Mouse (Mus musculus): ENCODE data around the gene Th. TPM values are rescaled to one million over a fixed set of nuclear protein-coding genes. Genes with fewer than 3 reads are reported as not detected.

Th gene
- polyA plus RNA-seq (2012; rRNA removed): not detected in 2 replicates

DNA sequence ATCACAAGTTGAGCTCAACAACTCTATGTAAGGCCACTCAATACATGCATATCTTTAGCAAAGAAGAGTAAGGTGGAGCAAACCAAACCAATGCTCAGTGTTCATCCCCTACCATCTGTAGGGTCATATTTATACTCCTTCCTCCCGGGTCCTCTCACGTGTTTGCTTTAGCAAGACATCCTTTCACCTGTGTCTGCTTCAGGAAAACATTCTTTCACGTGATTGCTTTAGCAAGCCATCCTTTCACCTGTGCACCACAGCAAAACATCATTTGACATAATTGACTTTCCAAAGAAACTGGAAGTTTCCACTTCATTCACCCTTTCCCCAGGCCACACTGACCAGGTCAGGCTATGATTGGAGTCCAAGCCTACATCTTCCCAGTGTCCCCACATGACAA lies at the start of gene Th:
Gene Th, minus strand, starts transcription at position 101 of the 400 bp plus-strand sequence.
- no peak for DNase-seq (ENCODE audit: low read depth in 1 of 2, low spot score in 2 of 2)
- no peak within 1 kb of the TSS for H3K4me3 ChIP-seq (ENCODE audit: extremely low read depth, insufficient read depth, insufficient read length)
- H3K36me3 ChIP-seq (ENCODE audit: control insufficient read depth, insufficient read depth, low read length): no peaks in the 10 kb centered on the region
- no peaks in the 10 kb centered on the region for H3K4me1 ChIP-seq (ENCODE audit: control insufficient read depth, insufficient read depth, insufficient read length)
- TF ChIP-seq CTCF (IDR thresholded peaks at IDR 0.05; ENCODE audit: extremely low read depth, insufficient read depth, insufficient read length, insufficient replicate concordance) (no peak), POLR2A (IDR thresholded peaks at IDR 0.05; ENCODE audit: low read depth, low read length) (no peak)
- WGBS: 78% methylated on average over 3 of the region's 3 CpGs
- H3K27me3 ChIP-seq (ENCODE audit: control insufficient read depth, insufficient read depth, low read length): no peaks in the 10 kb centered on the region
- no peak within 1 kb of the TSS for H3K27ac ChIP-seq (ENCODE audit: insufficient read depth, low read length)

DNA sequence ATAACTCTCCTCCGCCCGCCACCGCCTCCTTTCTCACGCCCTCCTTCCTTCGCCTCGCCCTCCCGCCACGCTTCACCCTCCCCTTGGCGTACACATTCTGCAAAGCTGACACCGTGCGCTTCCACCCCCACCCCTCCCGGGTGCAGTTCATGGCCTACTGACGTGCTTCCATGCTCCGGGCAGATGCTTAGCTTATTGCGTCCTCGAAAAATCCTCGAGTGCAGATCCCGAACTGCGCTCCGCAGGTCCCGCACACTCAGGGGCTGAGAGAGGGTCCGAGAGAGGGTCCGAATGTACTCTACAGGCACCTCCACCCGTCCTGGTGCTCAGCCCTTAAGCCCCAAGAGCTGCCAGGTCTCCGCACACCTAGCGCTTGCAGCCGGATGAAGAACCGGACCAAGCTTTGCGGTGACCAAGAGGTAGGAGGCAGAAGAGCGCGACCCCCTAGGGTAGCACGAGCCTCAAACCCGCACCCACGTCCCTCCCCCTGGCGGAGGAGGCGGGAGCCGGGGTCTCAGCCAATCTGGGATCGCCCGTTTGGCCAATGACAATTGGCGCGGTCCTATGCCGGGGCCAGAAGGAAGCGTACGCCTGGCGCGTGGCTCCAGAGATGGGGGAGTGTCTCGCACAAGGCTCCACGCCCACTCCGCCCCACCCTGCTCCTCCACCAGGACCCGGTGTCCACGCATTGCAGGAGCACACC lies 38.0 kb upstream of the Th start, which contains the start of gene Ascl2:
Gene Ascl2, minus strand, starts transcription at position 456 of the 703 bp plus-strand sequence.
- Histone ChIP-seq H3K27ac (ENCODE audit: insufficient read depth, low read length) (no peak within 1 kb of the TSS), H3K36me3 (ENCODE audit: control insufficient read depth, insufficient read depth, low read length) (no peaks in the 10 kb centered on the region), H3K4me1 (ENCODE audit: control insufficient read depth, insufficient read depth, insufficient read length) (peaks cover 9% of the 10 kb centered on the region), H3K27me3 (ENCODE audit: control insufficient read depth, insufficient read depth, low read length) (peaks cover 15% of the 10 kb centered on the region), H3K4me3 (ENCODE audit: extremely low read depth, insufficient read depth, insufficient read length) (peak within 1 kb of the TSS; percentile 12; the same call in 1 of the 2 replicates)
- no peak for TF ChIP-seq POLR2A (IDR thresholded peaks at IDR 0.05; ENCODE audit: low read depth, low read length)
- TF ChIP-seq CTCF (IDR thresholded peaks at IDR 0.05; ENCODE audit: extremely low read depth, insufficient read depth, insufficient read length, insufficient replicate concordance): no peak
- WGBS: 5% methylated on average over 50 of the region's 51 CpGs
- DNase-seq (ENCODE audit: low read depth in 1 of 2, low spot score in 2 of 2): no peak

DNA sequence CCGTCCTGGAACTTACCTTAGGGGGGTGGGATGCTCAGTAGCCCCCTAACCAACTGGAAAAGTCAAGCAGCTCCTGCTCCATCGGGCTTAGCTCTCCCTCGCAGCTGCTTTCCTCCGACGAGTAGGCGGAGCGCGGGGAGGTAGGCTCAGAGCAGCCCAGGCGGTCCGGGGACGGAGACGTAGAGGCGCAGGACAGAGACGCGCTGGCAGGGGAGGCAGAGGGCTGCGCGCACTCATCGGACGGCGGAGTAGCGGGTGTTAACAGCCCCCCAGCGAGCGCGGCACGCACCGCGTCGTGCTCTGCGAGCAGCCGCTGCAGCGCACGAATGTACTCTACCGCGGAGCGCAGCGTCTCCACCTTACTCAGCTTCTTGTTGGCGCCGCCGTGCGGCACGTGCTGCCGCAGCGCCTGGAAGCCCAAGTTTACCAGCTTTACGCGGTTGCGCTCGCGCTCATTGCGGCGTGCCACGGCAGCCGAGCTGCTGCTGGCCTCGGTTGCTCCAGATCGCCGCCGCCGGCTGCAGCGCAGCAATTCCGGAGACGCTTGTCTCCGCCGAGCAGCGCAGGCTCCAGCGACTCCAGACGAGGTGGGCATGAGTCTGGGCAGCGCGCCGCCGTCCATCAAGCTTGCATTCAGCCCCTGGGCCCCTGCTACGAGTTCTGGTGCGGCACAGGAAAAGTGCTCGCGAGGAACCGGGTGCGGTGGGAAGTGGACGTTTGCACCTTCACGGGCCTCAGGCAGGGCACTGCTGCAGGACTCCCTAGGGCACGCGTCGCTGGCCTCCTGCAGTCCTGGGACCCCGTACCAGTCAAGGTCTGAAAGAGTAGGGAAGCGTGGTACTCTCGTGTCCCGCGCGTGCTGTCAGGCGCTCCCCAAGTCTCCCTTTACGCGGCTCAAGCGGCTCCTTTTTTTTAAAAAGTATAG lies 37.2 kb upstream of the Th start:
- no peaks in the 10 kb centered on the region for H3K36me3 ChIP-seq (ENCODE audit: control insufficient read depth, insufficient read depth, low read length)
- H3K4me3 ChIP-seq (ENCODE audit: extremely low read depth, insufficient read depth, insufficient read length): peak overlapping the region; percentile 12; the same call in 1 of the 2 replicates
- 1% methylated on average over 90 of the region's 90 CpGs for WGBS
- no peak overlapping the region for H3K27ac ChIP-seq (ENCODE audit: insufficient read depth, low read length)
- no peak for DNase-seq (ENCODE audit: low read depth in 1 of 2, low spot score in 2 of 2)
- H3K4me1 ChIP-seq (ENCODE audit: control insufficient read depth, insufficient read depth, insufficient read length): peaks cover 9% of the 10 kb centered on the region
- TF ChIP-seq CTCF (IDR thresholded peaks at IDR 0.05; ENCODE audit: extremely low read depth, insufficient read depth, insufficient read length, insufficient replicate concordance) (no peak), POLR2A (IDR thresholded peaks at IDR 0.05; ENCODE audit: low read depth, low read length) (no peak)
- H3K27me3 ChIP-seq (ENCODE audit: control insufficient read depth, insufficient read depth, low read length): peaks cover 15% of the 10 kb centered on the region

DNA sequence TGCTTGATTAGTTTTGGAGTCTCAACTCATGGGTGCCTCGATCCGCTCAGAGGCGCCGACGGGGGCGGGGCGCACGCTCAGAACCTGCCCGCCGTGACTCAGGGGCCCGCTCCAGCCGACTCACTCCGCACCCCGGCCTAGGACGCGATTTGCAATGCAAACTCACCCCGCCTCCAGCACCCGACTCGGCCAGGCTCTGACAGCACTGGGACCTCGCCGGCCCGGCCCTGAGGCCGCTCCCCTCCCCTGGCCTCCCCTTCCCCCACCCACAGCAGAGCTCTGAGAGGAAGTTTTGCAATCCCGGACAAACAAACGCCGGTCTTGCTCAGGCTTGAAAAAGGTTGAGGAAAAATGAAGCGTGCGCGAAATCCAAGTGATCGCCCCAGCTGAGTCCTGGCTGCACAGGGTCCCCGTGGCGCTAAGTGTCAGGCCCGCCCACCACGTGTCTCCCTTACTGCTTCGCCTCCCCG lies 36.5 kb upstream of the Th start:
- H3K4me1 ChIP-seq (ENCODE audit: control insufficient read depth, insufficient read depth, insufficient read length): peaks cover 9% of the 10 kb centered on the region
- peak overlapping the region; percentile 12; the same call in 1 of the 2 replicates for H3K4me3 ChIP-seq (ENCODE audit: extremely low read depth, insufficient read depth, insufficient read length)
- H3K27me3 ChIP-seq (ENCODE audit: control insufficient read depth, insufficient read depth, low read length): peaks cover 15% of the 10 kb centered on the region
- no peaks in the 10 kb centered on the region for H3K36me3 ChIP-seq (ENCODE audit: control insufficient read depth, insufficient read depth, low read length)
- WGBS: 2% methylated on average over 36 of the region's 36 CpGs
- no peak overlapping the region for H3K27ac ChIP-seq (ENCODE audit: insufficient read depth, low read length)
- DNase-seq (ENCODE audit: low read depth in 1 of 2, low spot score in 2 of 2): no peak
- no peak for TF ChIP-seq POLR2A (IDR thresholded peaks at IDR 0.05; ENCODE audit: low read depth, low read length)
- no peak for TF ChIP-seq CTCF (IDR thresholded peaks at IDR 0.05; ENCODE audit: extremely low read depth, insufficient read depth, insufficient read length, insufficient replicate concordance)

DNA sequence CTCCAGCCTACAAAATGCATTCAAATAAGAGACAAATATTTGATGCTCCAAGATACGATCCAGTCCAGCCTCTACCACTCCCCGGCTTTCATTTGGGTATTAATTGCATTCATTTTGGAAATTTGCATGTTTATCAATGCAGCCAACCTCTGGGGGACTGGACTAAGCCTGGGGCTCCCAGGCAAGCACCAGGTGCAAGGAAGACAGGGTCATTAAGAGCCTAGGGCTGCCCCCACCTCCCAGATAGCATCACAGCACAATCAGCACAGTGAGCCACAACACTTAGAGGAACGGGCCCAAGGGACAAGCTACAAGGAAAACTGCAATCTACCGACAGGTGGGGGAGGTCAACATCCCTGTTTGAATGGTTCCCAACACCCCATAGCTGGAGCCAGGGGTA lies 28.8 kb upstream of the Th start:
- TF ChIP-seq CTCF (IDR thresholded peaks at IDR 0.05; ENCODE audit: extremely low read depth, insufficient read depth, insufficient read length, insufficient replicate concordance) (no peak), POLR2A (IDR thresholded peaks at IDR 0.05; ENCODE audit: low read depth, low read length) (no peak)
- H3K4me1 ChIP-seq (ENCODE audit: control insufficient read depth, insufficient read depth, insufficient read length): no peaks in the 10 kb centered on the region; the same call in 1 of the 2 replicates
- no peaks in the 10 kb centered on the region for H3K36me3 ChIP-seq (ENCODE audit: control insufficient read depth, insufficient read depth, low read length)
- WGBS: 84% methylated on average over 4 of the region's 4 CpGs
- no peak for DNase-seq (ENCODE audit: low read depth in 1 of 2, low spot score in 2 of 2)
- no peak overlapping the region for H3K4me3 ChIP-seq (ENCODE audit: extremely low read depth, insufficient read depth, insufficient read length)
- no peak overlapping the region for H3K27ac ChIP-seq (ENCODE audit: insufficient read depth, low read length)
- no peaks in the 10 kb centered on the region for H3K27me3 ChIP-seq (ENCODE audit: control insufficient read depth, insufficient read depth, low read length)

DNA sequence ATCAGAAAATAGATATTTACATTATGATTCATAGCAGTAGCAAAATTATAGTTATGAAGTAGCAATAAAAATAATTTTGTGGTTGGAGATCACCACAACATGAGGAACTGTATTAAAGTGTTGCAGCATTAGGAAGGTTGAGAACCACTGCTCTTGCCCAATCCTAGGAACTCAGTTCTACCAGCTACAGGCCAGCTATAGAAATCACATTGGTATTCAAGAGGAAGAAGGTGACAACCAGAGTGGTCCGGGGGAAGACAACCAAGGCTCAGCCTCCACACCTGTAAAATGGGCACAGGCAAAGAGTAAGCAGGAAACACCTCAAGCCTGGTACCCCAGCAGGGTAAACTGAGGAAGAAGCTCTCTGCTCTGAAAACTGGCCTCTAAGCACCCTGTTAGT lies 27.9 kb upstream of the Th start:
- no peaks in the 10 kb centered on the region for H3K27me3 ChIP-seq (ENCODE audit: control insufficient read depth, insufficient read depth, low read length)
- TF ChIP-seq POLR2A (IDR thresholded peaks at IDR 0.05; ENCODE audit: low read depth, low read length): no peak
- no peak for TF ChIP-seq CTCF (IDR thresholded peaks at IDR 0.05; ENCODE audit: extremely low read depth, insufficient read depth, insufficient read length, insufficient replicate concordance)
- H3K4me3 ChIP-seq (ENCODE audit: extremely low read depth, insufficient read depth, insufficient read length): no peak overlapping the region
- no peak for DNase-seq (ENCODE audit: low read depth in 1 of 2, low spot score in 2 of 2)
- no peak overlapping the region for H3K27ac ChIP-seq (ENCODE audit: insufficient read depth, low read length)
- WGBS: 74% methylated on average over 1 of the region's 1 CpGs
- no peaks in the 10 kb centered on the region; the same call in 1 of the 2 replicates for H3K4me1 ChIP-seq (ENCODE audit: control insufficient read depth, insufficient read depth, insufficient read length)
- no peaks in the 10 kb centered on the region for H3K36me3 ChIP-seq (ENCODE audit: control insufficient read depth, insufficient read depth, low read length)
